Mouse (Mus musculus) lung, postnatal 10 days (tissue): ENCODE measurements around the gene Kif15.

Source experiments
- DNase-seq: peaks from one replicate; pipeline ENCODE4 v3.0.0; 2021

The Kif15 gene

GRCm38 (mm10) chr9:122950643-122951475 lies at the start of gene Kif15, which contains the start of gene 1110059G10Rik:
Kif15 (plus strand) TSS chr9:122951046.
1110059G10Rik (minus strand) TSS chr9:122951000.
- peak; percentile 94 for DNase-seq

- no peak for DNase-seq
These were observed 49.8 kb upstream of the Kif15 start for GRCm38 (mm10) chr9:122901047-122901446.

GRCm38 (mm10) chr9:122902717-122903535 lies 47.9 kb upstream of the Kif15 start:
- peak; percentile 85 for DNase-seq

GRCm38 (mm10) chr9:122922436-122922835 lies 28.4 kb upstream of the Kif15 start:
- no peak for DNase-seq

- peak; percentile 84 for DNase-seq
These were observed 27.9 kb upstream of the Kif15 start, which contains the start of gene Zfp105 for GRCm38 (mm10) chr9:122922936-122923381. Zfp105 (plus strand) TSS chr9:122923072.

GRCm38 (mm10) chr9:122928915-122929314 lies 21.9 kb upstream of the Kif15 start:
- no peak for DNase-seq

- DNase-seq = no peak
These were observed 47.8 kb downstream of the Kif15 start for GRCm38 (mm10) chr9:122998406-122999192.

GRCm38 (mm10) chr9:122999193-122999586 lies 48.3 kb downstream of the Kif15 start:
- no peak for DNase-seq

GRCm38 (mm10) chr9:123004718-123005117 lies 53.9 kb downstream of the Kif15 start:
- DNase-seq = no peak

GRCm38 (mm10) chr9:123006071-123006470 lies 55.2 kb downstream of the Kif15 start:
- DNase-seq = peak; percentile 3

- DNase-seq = peak; percentile 90
These were observed 70.3 kb downstream of the Kif15 start, which contains the start of gene Tmem42 for GRCm38 (mm10) chr9:123020995-123021631. Tmem42 (plus strand) TSS chr9:123021326.

GRCm38 (mm10) chr9:123021636-123022379 lies 71.0 kb downstream of the Kif15 start:
- DNase-seq = no peak

- DNase-seq = no peak
These were observed 73.4 kb downstream of the Kif15 start for GRCm38 (mm10) chr9:123024201-123024600.

- DNase-seq = no peak
These were observed 80.8 kb downstream of the Kif15 start for GRCm38 (mm10) chr9:123031496-123032246.

- DNase-seq = no peak
These were observed 83.6 kb downstream of the Kif15 start, which contains the start of gene Tgm4 for GRCm38 (mm10) chr9:123034426-123034825. Tgm4 (plus strand) TSS chr9:123034726.

- DNase-seq = no peak
These were observed 96.8 kb downstream of the Kif15 start for GRCm38 (mm10) chr9:123047665-123048064.

GRCm38 (mm10) chr9:123058724-123059292 lies 108.0 kb downstream of the Kif15 start:
- DNase-seq = peak; percentile 7

- no peak for DNase-seq
These were observed 109.3 kb downstream of the Kif15 start for GRCm38 (mm10) chr9:123060172-123060571.
